Mouse (Mus musculus): Measurements from ENCODE around the gene Hmgcl. TPM values are rescaled to one million over a fixed set of nuclear protein-coding genes. Genes with fewer than 3 reads are reported as not detected.

The Hmgcl gene
- 97.5 and 107 TPM in 2 replicates for polyA plus RNA-seq (2015; fragmentation: Nextera tagmentation; extraction: Ambion mirVana)

- Histone ChIP-seq H3K36me3 (ENCODE audit: control insufficient read depth, insufficient read depth, low read length) (peaks cover 6% of the 10 kb centered on the region), H3K9ac (ENCODE audit: low read length) (peak within 1 kb of the TSS; percentile 86), H3K27me3 (ENCODE audit: control insufficient read depth, insufficient read depth, low read length) (no peaks in the 10 kb centered on the region), H3K27ac (ENCODE audit: low read length) (peak within 1 kb of the TSS; percentile 80), H3K4me3 (replicated peaks; ENCODE audit: low read length) (peak within 1 kb of the TSS; percentile 83), H3K4me1 (ENCODE audit: control insufficient read depth, insufficient read depth, low read length) (0 out of 2 replicates have a peak, but pooled peaks cover 6% of the 10 kb centered on the region), H3K9me3 (replicated peaks; ENCODE audit: control insufficient read depth, low read length) (no peaks in the 10 kb centered on the region), H3K4me2 (ENCODE audit: low read depth, low read length) (peak within 1 kb of the TSS; percentile 82)
- WGBS: 0% methylated on average over 23 of the region's 23 CpGs
- peak; percentile 93 for ATAC-seq (ENCODE audit: insufficient read depth, low FRiP score)
These were observed at the start of gene Hmgcl for GRCm38 (mm10) chr4:135946278-135946658. Gene Hmgcl (plus strand): TSS chr4:135946448.

- H3K4me3 ChIP-seq (replicated peaks; ENCODE audit: low read length): no peak overlapping the region
- ATAC-seq (ENCODE audit: insufficient read depth, low FRiP score): peak; percentile 60; the same call in 1 of the 2 replicates
- no peaks in the 10 kb centered on the region for H3K36me3 ChIP-seq (ENCODE audit: control insufficient read depth, insufficient read depth, low read length)
- no peak overlapping the region for H3K4me2 ChIP-seq (ENCODE audit: low read depth, low read length)
- H3K27ac ChIP-seq (ENCODE audit: low read length): peak overlapping the region; percentile 38; the same call in 1 of the 2 replicates
- H3K9ac ChIP-seq (ENCODE audit: low read length): peak overlapping the region; percentile 35
- WGBS: 60% methylated on average over 9 of the region's 9 CpGs
- H3K9me3 ChIP-seq (replicated peaks; ENCODE audit: control insufficient read depth, low read length): no peaks in the 10 kb centered on the region
- H3K4me1 ChIP-seq (ENCODE audit: control insufficient read depth, insufficient read depth, low read length): no peaks in the 10 kb centered on the region
- H3K27me3 ChIP-seq (ENCODE audit: control insufficient read depth, insufficient read depth, low read length): no peaks in the 10 kb centered on the region
These were observed 47.7 kb upstream of the Hmgcl start for GRCm38 (mm10) chr4:135898380-135899049.

GRCm38 (mm10) chr4:135899050-135899448 lies 47.2 kb upstream of the Hmgcl start:
- ATAC-seq (ENCODE audit: insufficient read depth, low FRiP score): no peak
- H3K4me1 ChIP-seq (ENCODE audit: control insufficient read depth, insufficient read depth, low read length): no peaks in the 10 kb centered on the region
- no peak overlapping the region for H3K4me2 ChIP-seq (ENCODE audit: low read depth, low read length)
- H3K36me3 ChIP-seq (ENCODE audit: control insufficient read depth, insufficient read depth, low read length): no peaks in the 10 kb centered on the region
- H3K27ac ChIP-seq (ENCODE audit: low read length): no peak overlapping the region
- no peaks in the 10 kb centered on the region for H3K27me3 ChIP-seq (ENCODE audit: control insufficient read depth, insufficient read depth, low read length)
- H3K9ac ChIP-seq (ENCODE audit: low read length): no peak overlapping the region
- WGBS: 83% methylated on average over 7 of the region's 7 CpGs
- no peak overlapping the region for H3K4me3 ChIP-seq (replicated peaks; ENCODE audit: low read length)
- H3K9me3 ChIP-seq (replicated peaks; ENCODE audit: control insufficient read depth, low read length): no peaks in the 10 kb centered on the region

GRCm38 (mm10) chr4:135900008-135900407 lies 46.2 kb upstream of the Hmgcl start:
- ATAC-seq (ENCODE audit: insufficient read depth, low FRiP score): no peak
- Histone ChIP-seq H3K4me3 (replicated peaks; ENCODE audit: low read length) (no peak overlapping the region), H3K4me2 (ENCODE audit: low read depth, low read length) (no peak overlapping the region), H3K27ac (ENCODE audit: low read length) (no peak overlapping the region), H3K4me1 (ENCODE audit: control insufficient read depth, insufficient read depth, low read length) (no peaks in the 10 kb centered on the region), H3K27me3 (ENCODE audit: control insufficient read depth, insufficient read depth, low read length) (no peaks in the 10 kb centered on the region), H3K9me3 (replicated peaks; ENCODE audit: control insufficient read depth, low read length) (no peaks in the 10 kb centered on the region), H3K36me3 (ENCODE audit: control insufficient read depth, insufficient read depth, low read length) (no peaks in the 10 kb centered on the region), H3K9ac (ENCODE audit: low read length) (no peak overlapping the region)
- WGBS: 72% methylated on average over 5 of the region's 5 CpGs

GRCm38 (mm10) chr4:135902606-135903242 lies 43.5 kb upstream of the Hmgcl start:
- H3K4me2 ChIP-seq (ENCODE audit: low read depth, low read length): no peak overlapping the region
- no peaks in the 10 kb centered on the region for H3K9me3 ChIP-seq (replicated peaks; ENCODE audit: control insufficient read depth, low read length)
- ATAC-seq (ENCODE audit: insufficient read depth, low FRiP score): no peak
- H3K4me3 ChIP-seq (replicated peaks; ENCODE audit: low read length): no peak overlapping the region
- WGBS: 91% methylated on average over 4 of the region's 4 CpGs
- no peaks in the 10 kb centered on the region for H3K36me3 ChIP-seq (ENCODE audit: control insufficient read depth, insufficient read depth, low read length)
- H3K4me1 ChIP-seq (ENCODE audit: control insufficient read depth, insufficient read depth, low read length): no peaks in the 10 kb centered on the region
- H3K9ac ChIP-seq (ENCODE audit: low read length): no peak overlapping the region
- H3K27me3 ChIP-seq (ENCODE audit: control insufficient read depth, insufficient read depth, low read length): no peaks in the 10 kb centered on the region
- no peak overlapping the region for H3K27ac ChIP-seq (ENCODE audit: low read length)

GRCm38 (mm10) chr4:135904810-135905209 lies 41.4 kb upstream of the Hmgcl start:
- no peaks in the 10 kb centered on the region for H3K36me3 ChIP-seq (ENCODE audit: control insufficient read depth, insufficient read depth, low read length)
- no peak overlapping the region for H3K4me2 ChIP-seq (ENCODE audit: low read depth, low read length)
- H3K9ac ChIP-seq (ENCODE audit: low read length): no peak overlapping the region
- no peaks in the 10 kb centered on the region for H3K9me3 ChIP-seq (replicated peaks; ENCODE audit: control insufficient read depth, low read length)
- no peak overlapping the region for H3K4me3 ChIP-seq (replicated peaks; ENCODE audit: low read length)
- 30% methylated on average over 1 of the region's 1 CpGs for WGBS
- no peak overlapping the region for H3K27ac ChIP-seq (ENCODE audit: low read length)
- no peak for ATAC-seq (ENCODE audit: insufficient read depth, low FRiP score)
- H3K4me1 ChIP-seq (ENCODE audit: control insufficient read depth, insufficient read depth, low read length): peaks cover 3% of the 10 kb centered on the region; the same call in 1 of the 2 replicates
- no peaks in the 10 kb centered on the region for H3K27me3 ChIP-seq (ENCODE audit: control insufficient read depth, insufficient read depth, low read length)

GRCm38 (mm10) chr4:135906633-135907032 lies 39.6 kb upstream of the Hmgcl start:
- no peak overlapping the region for H3K9ac ChIP-seq (ENCODE audit: low read length)
- ATAC-seq (ENCODE audit: insufficient read depth, low FRiP score): no peak
- H3K27ac ChIP-seq (ENCODE audit: low read length): no peak overlapping the region
- no peaks in the 10 kb centered on the region for H3K27me3 ChIP-seq (ENCODE audit: control insufficient read depth, insufficient read depth, low read length)
- peaks cover 3% of the 10 kb centered on the region; the same call in 1 of the 2 replicates for H3K4me1 ChIP-seq (ENCODE audit: control insufficient read depth, insufficient read depth, low read length)
- H3K4me3 ChIP-seq (replicated peaks; ENCODE audit: low read length): no peak overlapping the region
- no peaks in the 10 kb centered on the region for H3K9me3 ChIP-seq (replicated peaks; ENCODE audit: control insufficient read depth, low read length)
- H3K36me3 ChIP-seq (ENCODE audit: control insufficient read depth, insufficient read depth, low read length): no peaks in the 10 kb centered on the region
- 84% methylated on average over 3 of the region's 3 CpGs for WGBS
- no peak overlapping the region for H3K4me2 ChIP-seq (ENCODE audit: low read depth, low read length)

- 32% methylated on average over 13 of the region's 13 CpGs for WGBS
- no peak overlapping the region for H3K4me2 ChIP-seq (ENCODE audit: low read depth, low read length)
These were observed 36.8 kb upstream of the Hmgcl start for GRCm38 (mm10) chr4:135909326-135910066.

GRCm38 (mm10) chr4:135911531-135911930 lies 34.7 kb upstream of the Hmgcl start:
- Histone ChIP-seq H3K36me3 (ENCODE audit: control insufficient read depth, insufficient read depth, low read length) (no peaks in the 10 kb centered on the region), H3K4me2 (ENCODE audit: low read depth, low read length) (no peak overlapping the region), H3K27ac (ENCODE audit: low read length) (no peak overlapping the region), H3K9me3 (replicated peaks; ENCODE audit: control insufficient read depth, low read length) (no peaks in the 10 kb centered on the region), H3K4me3 (replicated peaks; ENCODE audit: low read length) (no peak overlapping the region), H3K4me1 (ENCODE audit: control insufficient read depth, insufficient read depth, low read length) (peaks cover 3% of the 10 kb centered on the region; the same call in 1 of the 2 replicates), H3K27me3 (ENCODE audit: control insufficient read depth, insufficient read depth, low read length) (no peaks in the 10 kb centered on the region), H3K9ac (ENCODE audit: low read length) (no peak overlapping the region)
- 67% methylated on average over 7 of the region's 7 CpGs for WGBS
- no peak for ATAC-seq (ENCODE audit: insufficient read depth, low FRiP score)

More at GRCm38 (mm10) chr4:135909326-135910066, 36.8 kb upstream of the Hmgcl start:
- Histone ChIP-seq H3K4me3 (replicated peaks; ENCODE audit: low read length) (no peak overlapping the region), H3K4me1 (ENCODE audit: control insufficient read depth, insufficient read depth, low read length) (peaks cover 3% of the 10 kb centered on the region; the same call in 1 of the 2 replicates), H3K36me3 (ENCODE audit: control insufficient read depth, insufficient read depth, low read length) (no peaks in the 10 kb centered on the region), H3K27ac (ENCODE audit: low read length) (no peak overlapping the region), H3K27me3 (ENCODE audit: control insufficient read depth, insufficient read depth, low read length) (no peaks in the 10 kb centered on the region), H3K9me3 (replicated peaks; ENCODE audit: control insufficient read depth, low read length) (no peaks in the 10 kb centered on the region), H3K9ac (ENCODE audit: low read length) (no peak overlapping the region)
- no peak for ATAC-seq (ENCODE audit: insufficient read depth, low FRiP score)

All from stomach, embryonic 16.5 days (tissue).